Mouse (Mus musculus) adrenal gland, adult 18-20 months (tissue): ENCODE measurements around the gene Gtf2ird2. TPM values are rescaled to one million over a fixed set of nuclear protein-coding genes. Genes with fewer than 3 reads are reported as not detected.

ENCODE experiments used
- DNase-seq, 2 experiments: peaks; one replicate each; pipeline ENCODE4 v3.0.0; 2021 to 2022; ENCODE audit warnings: low spot score in 2 of 2
- total RNA-seq, 2 experiments: library from RNA; stranded (reverse); gene quantifications; 1 replicate in 1 of 2; 2 replicates in 1 of 2; pipeline ENCODE4 v1.2.3; 2021

Gtf2ird2 gene
- total RNA-seq, 2 experiments from 2014 or later: 8.1 to 8.5 TPM

GRCm38 (mm10) chr5:134260001-134260636, 76.3 kb downstream of the Gtf2ird2 start:
- DNase-seq: no peak

- no peak for DNase-seq
Measured at GRCm38 (mm10) chr5:134265890-134266289, 82.1 kb downstream of the Gtf2ird2 start.

DNA sequence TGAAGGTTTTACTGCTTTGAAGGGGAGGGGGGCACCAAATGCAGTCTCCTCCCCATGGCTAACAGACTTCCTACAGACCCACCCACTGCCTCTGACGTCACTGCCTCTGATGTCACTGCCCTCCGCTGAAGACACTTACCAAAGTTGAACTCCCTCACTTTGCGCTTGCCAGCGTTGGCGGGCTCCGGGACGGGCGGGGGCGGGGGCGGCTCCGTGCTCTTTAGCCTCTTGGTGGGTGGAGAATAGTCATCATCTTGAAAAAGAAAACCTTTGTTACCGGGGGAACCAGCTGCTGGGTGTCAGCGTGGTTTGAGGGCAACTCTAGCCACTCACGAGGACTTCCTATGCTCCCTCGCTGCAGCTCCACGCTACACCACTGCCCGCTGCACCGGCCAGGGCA, 82.6 kb downstream of the Gtf2ird2 start:
- no peak for DNase-seq

DNA sequence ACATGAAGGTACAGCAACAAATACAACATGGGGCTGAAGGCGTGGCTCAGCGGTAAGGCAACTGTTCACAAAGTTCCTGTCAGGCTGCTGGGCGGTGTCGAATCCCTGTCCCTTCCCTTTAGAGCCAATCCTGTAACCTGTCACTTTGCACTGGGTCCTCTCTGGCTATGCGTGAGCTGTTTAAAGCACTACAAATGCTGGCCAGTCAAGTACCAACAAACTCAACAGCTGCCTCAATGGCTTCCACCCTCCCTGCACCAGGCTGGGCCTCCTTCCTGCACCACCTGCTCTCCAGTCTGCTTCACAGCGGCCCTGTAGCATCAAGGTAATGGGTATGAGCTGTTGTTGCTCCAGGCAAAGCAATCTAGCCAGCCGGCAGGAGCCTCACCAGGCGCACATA, 84.9 kb downstream of the Gtf2ird2 start:
- DNase-seq: no peak

GRCm38 (mm10) chr5:134269751-134270150, 85.9 kb downstream of the Gtf2ird2 start:
- DNase-seq: no peak

GRCm38 (mm10) chr5:134270566-134270965, 86.7 kb downstream of the Gtf2ird2 start:
- no peak for DNase-seq

DNA sequence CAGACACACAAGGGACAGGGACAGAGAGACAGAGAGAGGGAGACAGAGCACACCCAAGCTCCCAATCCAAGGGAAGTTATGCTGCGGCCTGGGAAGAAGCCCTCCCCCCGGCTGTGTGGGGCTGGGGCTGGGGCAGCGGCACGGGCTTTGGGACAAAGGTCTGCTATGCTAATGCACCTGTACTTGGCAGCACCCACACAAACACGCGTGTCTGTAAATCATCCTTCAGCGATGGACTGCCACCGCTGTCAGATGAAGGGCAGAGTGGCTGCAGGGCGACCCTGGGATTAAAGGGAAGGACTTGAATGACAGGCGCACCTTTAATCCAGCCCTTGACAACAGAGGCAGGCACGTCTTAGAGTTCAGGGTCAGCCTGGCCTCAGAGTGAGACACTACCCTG, 87.6 kb downstream of the Gtf2ird2 start:
- DNase-seq: no peak

DNA sequence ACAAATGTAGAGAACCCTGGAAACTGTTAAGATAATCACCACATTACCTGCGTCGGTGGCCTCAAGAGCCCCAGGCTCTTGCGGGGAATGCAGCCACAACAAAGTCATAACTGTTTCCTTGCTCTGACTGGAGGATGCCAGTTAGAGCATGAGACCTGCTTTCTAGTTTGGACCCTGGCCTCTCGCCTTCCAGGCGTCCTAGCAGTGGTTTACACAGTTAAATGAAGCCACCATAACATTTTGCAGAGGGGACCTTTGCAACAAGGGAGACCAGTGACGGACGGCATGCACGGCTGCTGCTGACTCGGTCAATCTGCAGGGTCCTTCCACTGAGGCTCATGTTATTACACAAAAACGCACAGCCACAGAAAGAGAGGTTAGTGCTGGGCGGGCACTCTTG, 88.9 kb downstream of the Gtf2ird2 start:
- DNase-seq: no peak

DNA sequence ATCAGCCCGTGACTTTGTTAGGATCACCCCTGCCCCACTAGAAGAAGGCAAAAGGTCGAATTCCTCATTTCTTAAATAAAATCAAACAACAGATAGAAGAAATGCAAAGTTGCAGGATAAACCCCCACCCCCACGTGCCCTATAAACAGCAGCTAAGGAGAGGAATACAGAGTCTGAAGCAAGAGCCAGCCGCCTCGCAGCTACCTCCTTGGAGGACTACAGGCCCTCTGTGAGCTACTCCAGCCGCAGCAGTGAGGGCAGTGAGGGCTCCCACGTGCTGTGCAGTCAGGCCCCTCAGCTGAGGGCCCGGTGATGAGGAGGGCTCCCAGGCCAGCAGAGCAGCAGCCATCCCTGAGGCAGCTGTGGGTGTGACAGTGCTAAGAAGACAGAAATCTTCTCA, 89.9 kb downstream of the Gtf2ird2 start:
- no peak for DNase-seq

Other genes with a start within 250 kb of the Gtf2ird2 start
- 10 to 100 TPM; 12.4 to 14.0 TPM for gene Castor2, start 84.3 kb upstream of the Gtf2ird2 start, total RNA-seq
- gene Rcc1l, start 7.2 kb upstream of the Gtf2ird2 start, total RNA-seq: 10 to 100 TPM; 28.2 to 34.7 TPM
- gene Ncf1, start 45.6 kb downstream of the Gtf2ird2 start, total RNA-seq: 10 to 100 TPM; 10.0 to 12.1 TPM
- 100 to 1,000 TPM; 170 to 215 TPM for gene Gtf2i, start 130.7 kb downstream of the Gtf2ird2 start, total RNA-seq